Mouse (Mus musculus) ES-E14 (cell line): ENCODE measurements around the gene 1110008P14Rik. TPM values are rescaled to one million over a fixed set of nuclear protein-coding genes. Genes with fewer than 3 reads are reported as not detected.

Experiments
- DNase-seq: peaks from one replicate; pipeline ENCODE4 v3.0.0-alpha.2; 2013; ENCODE audit warnings: low read depth, low spot score
- H3K27ac ChIP-seq: 2 replicates; pipeline ENCODE4 v1.5.1; 2012; ENCODE audit warnings: low read depth, mild to moderate bottlenecking, low read length, moderate library complexity, mixed read lengths; ENCODE audit not compliant: poor library complexity, insufficient read depth, severe bottlenecking
- H3K36me3 ChIP-seq: 2 replicates; pipeline ENCODE4 v1.6.1; 2012; ENCODE audit warnings: mild to moderate bottlenecking, low read length, moderate library complexity, mixed read lengths; ENCODE audit not compliant: control insufficient read depth, poor library complexity, insufficient read depth, severe bottlenecking
- H3K4me1 ChIP-seq, 2 experiments: fragments of 150-350 bp in 1 of 2; sonication (generic) in 1 of 2; 2 replicates each; pipeline ENCODE4 v1.6.1; 2012; ENCODE audit warnings: low read length in 2 of 2, mild to moderate bottlenecking in 1 of 2, mixed read lengths in 1 of 2; ENCODE audit not compliant: control insufficient read depth in 2 of 2, insufficient read depth in 2 of 2, poor library complexity in 1 of 2
- H3K4me3 ChIP-seq, 2 experiments: fragments of 150-350 bp in 1 of 2; sonication (generic) in 1 of 2; 2 replicates each; pipeline ENCODE4 v1.5.1; 2012; ENCODE audit warnings: low read length in 2 of 2, low read depth in 1 of 2, mild to moderate bottlenecking in 1 of 2, mixed read lengths in 1 of 2; ENCODE audit not compliant: insufficient read depth in 1 of 2, poor library complexity in 1 of 2, severe bottlenecking in 1 of 2
- H3K9ac ChIP-seq: 2 replicates; pipeline ENCODE4 v1.6.1; 2012; ENCODE audit warnings: low read depth, mild to moderate bottlenecking, low read length, mixed read lengths; ENCODE audit not compliant: poor library complexity, insufficient read depth, severe bottlenecking
- H3K9me3 ChIP-seq: fragments of 150-350 bp; sonication (generic); 2 replicates; pipeline ENCODE4 v1.6.1; 2012; ENCODE audit warnings: low read depth, mild to moderate bottlenecking, low read length; ENCODE audit not compliant: control insufficient read depth, insufficient read depth
- CHD2 ChIP-seq: IDR thresholded peaks from 2 replicates; pipeline ENCODE4 v1.6.1; 2014; ENCODE audit warnings: mild to moderate bottlenecking, low read depth, low read length, inconsistent platforms
- HCFC1 ChIP-seq: IDR thresholded peaks from 2 replicates; pipeline ENCODE4 v1.6.1; 2012; ENCODE audit warnings: low read length, inconsistent platforms, borderline replicate concordance; ENCODE audit not compliant: insufficient read depth
- MAFK ChIP-seq: IDR thresholded peaks from 2 replicates; pipeline ENCODE4 v1.6.1; 2014; ENCODE audit warnings: mild to moderate bottlenecking, low read depth, low read length, inconsistent platforms; ENCODE audit not compliant: insufficient read depth
- ZC3H11A ChIP-seq: IDR thresholded peaks from 2 replicates; pipeline ENCODE4 v1.6.1; 2012; ENCODE audit warnings: low read depth, mild to moderate bottlenecking, inconsistent platforms, low read length, borderline replicate concordance
- ZNF384 ChIP-seq: IDR thresholded peaks from 2 replicates; pipeline ENCODE4 v1.6.1; 2012; ENCODE audit warnings: low read depth, low read length, inconsistent platforms
- in situ Hi-C, 2 experiments: fragments of 600-800 bp; cut with MboI; formaldehyde crosslinking; loops; one replicate each; pipeline ENCODE4 v1.15.1; 2025; ENCODE audit warnings: low sequenced_read_pairs in 2 of 2, inconsistent platforms in 1 of 2; ENCODE audit not compliant: unreplicated experiment in 2 of 2
- total RNA-seq: library from RNA; depleted of rRNA; stranded (reverse); fragments of 300-350 nt; gene quantifications from 2 replicates; pipeline ENCODE4 v1.2.3, GENCODE M21; 2012; rRNA removed

1110008P14Rik gene
- total RNA-seq, result 20.0 and 31.3 TPM in 2 replicates

- in situ Hi-C loops, result no loop called here
- TF ChIP-seq MAFK, result no peak
- TF ChIP-seq HCFC1, result peak; percentile 26; the same call in 1 of the 2 replicates
- Histone ChIP-seq H3K27ac (no peak within 1 kb of the TSS), H3K9me3 (no peaks in the 10 kb centered on the region), H3K4me1 (no peaks in the 10 kb centered on the region), H3K9ac (peak within 1 kb of the TSS; percentile 69), H3K36me3 (peaks cover 12% of the 10 kb centered on the region), H3K4me3 (peak within 1 kb of the TSS; percentile 84 to 85)
- peak; percentile 97 for DNase-seq
These were observed at the start of gene 1110008P14Rik for GRCm38 (mm10) chr2:32381775-32382223. TSS of gene 1110008P14Rik (minus strand) at chr2:32381938.

DNA sequence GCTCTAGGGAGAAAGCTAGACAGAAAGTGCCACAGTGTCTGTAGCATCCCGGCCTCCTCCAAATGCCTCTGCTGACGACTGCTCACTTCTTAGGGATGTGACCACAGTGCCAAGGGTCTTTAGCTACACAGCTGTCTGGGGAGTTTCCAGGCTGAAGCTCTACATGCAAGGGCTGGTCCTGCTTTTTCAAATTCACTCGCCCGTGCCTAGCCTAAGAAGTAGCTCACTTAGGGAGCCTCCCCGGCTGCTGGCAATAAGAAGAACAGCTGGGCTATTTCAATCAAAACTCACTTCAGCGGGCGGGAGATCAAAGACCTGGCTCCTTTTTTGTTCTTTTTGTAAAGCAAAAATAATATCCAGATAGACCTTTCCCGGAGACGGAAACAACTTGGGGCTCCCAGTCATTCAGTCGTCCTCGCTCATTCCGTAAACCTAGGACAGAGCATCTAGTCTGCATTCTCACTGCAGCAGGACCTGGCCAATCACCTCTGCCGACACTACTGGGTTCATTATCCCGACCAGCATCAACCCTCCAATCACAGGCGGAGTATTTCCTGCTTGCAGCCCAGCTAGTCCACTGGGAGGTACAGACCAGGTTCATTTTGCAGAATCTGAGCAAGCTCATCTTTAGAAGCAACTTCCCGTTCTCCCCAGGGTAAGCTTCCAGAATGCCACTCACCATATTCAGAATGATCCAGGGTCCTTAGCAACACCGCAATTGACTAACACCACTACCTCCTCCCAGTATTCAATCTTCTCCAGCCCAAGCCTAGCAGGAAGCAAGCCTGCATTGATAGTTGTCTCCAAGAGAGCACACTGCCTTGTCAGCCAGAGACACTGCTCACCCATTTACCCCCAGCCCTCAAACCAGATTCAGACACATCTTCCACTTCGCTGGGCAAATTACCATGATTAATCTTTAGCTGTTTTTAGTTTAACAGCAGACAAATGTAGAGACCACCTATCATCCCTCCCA is 49.3 kb upstream of the 1110008P14Rik start:
- peak overlapping the region; percentile 24; the same call in 1 of the 2 replicates for H3K9ac ChIP-seq
- in situ Hi-C loops, result no loop called here

GRCm38 (mm10) chr2:32429215-32429891 is 47.6 kb upstream of the 1110008P14Rik start:
- peaks cover 2% of the 10 kb centered on the region in 2 experiments; a peak in 1 of 4 replicates for H3K4me1 ChIP-seq
- no peak for TF ChIP-seq CHD2
- TF ChIP-seq ZNF384, result no peak
- no peak for TF ChIP-seq MAFK
- no peak for TF ChIP-seq HCFC1
- no peak for TF ChIP-seq ZC3H11A
- H3K27ac ChIP-seq, result no peak overlapping the region
- H3K9me3 ChIP-seq, result no peaks in the 10 kb centered on the region
- H3K4me3 ChIP-seq, result no peak overlapping the region
- no peak overlapping the region for H3K9ac ChIP-seq
- DNase-seq, result no peak
- no peaks in the 10 kb centered on the region for H3K36me3 ChIP-seq
- in situ Hi-C loops, result no loop called here

More for the DNA sequence above, 49.3 kb upstream of the 1110008P14Rik start:
- H3K27ac ChIP-seq, result no peak overlapping the region
- peak; percentile 54 for DNase-seq
- H3K36me3 ChIP-seq, result no peaks in the 10 kb centered on the region
- H3K4me3 ChIP-seq, result peak overlapping the region; percentile 15 to 62; a peak in 3 of 4 replicates
- peaks cover 2% of the 10 kb centered on the region in 2 experiments; a peak in 1 of 4 replicates for H3K4me1 ChIP-seq
- no peaks in the 10 kb centered on the region for H3K9me3 ChIP-seq
- 0 out of 2 replicates have a peak, but pooled peaks have one; percentile 57 for TF ChIP-seq CHD2
- no peak for TF ChIP-seq MAFK

- DNase-seq, result no peak
- H3K9me3 ChIP-seq, result no peaks in the 10 kb centered on the region
- H3K4me3 ChIP-seq, result no peak overlapping the region
- no peak overlapping the region for H3K27ac ChIP-seq
- H3K36me3 ChIP-seq, result no peaks in the 10 kb centered on the region
- in situ Hi-C loops, result no loop called here
- no peak for TF ChIP-seq ZNF384
- no peak for TF ChIP-seq CHD2
- no peak for TF ChIP-seq HCFC1
- no peak for TF ChIP-seq MAFK
- no peak for TF ChIP-seq ZC3H11A
- H3K9ac ChIP-seq, result no peak overlapping the region
- peaks cover 2 to 6% of the 10 kb centered on the region in 2 experiments; a peak in 1 of 4 replicates for H3K4me1 ChIP-seq
These were observed 46.6 kb upstream of the 1110008P14Rik start for GRCm38 (mm10) chr2:32428262-32428722.
